Mouse (Mus musculus) heart, embryonic 11.5 days (tissue): ENCODE results near the gene Mfng. TPM values are rescaled to one million over a fixed set of nuclear protein-coding genes. Genes with fewer than 3 reads are reported as not detected.

ENCODE experiments used
- ATAC-seq: fragments of 200-750 bp; cut with Nextera tagmentation; replicated peaks from 2 replicates; pipeline ENCODE4 v1.8.0; 2017; ENCODE audit warnings: moderate library complexity; ENCODE audit not compliant: insufficient number of reproducible peaks, low FRiP score, low TSS enrichment
- H3K27ac ChIP-seq: fragments of 300-500 bp; sonication (generic); 2 replicates; pipeline ENCODE4 v1.5.1; 2014; ENCODE audit warnings: mild to moderate bottlenecking, low read depth, low read length
- H3K27me3 ChIP-seq: fragments of 300-500 bp; sonication (generic); 2 replicates; pipeline ENCODE4 v1.6.1; 2014; ENCODE audit warnings: mild to moderate bottlenecking, low read length, mixed read lengths; ENCODE audit not compliant: control insufficient read depth, insufficient read depth
- H3K36me3 ChIP-seq: fragments of 300-500 bp; sonication (generic); 2 replicates; pipeline ENCODE4 v1.6.1; 2014; ENCODE audit warnings: mild to moderate bottlenecking, low read length, moderate library complexity, mixed read lengths; ENCODE audit not compliant: control insufficient read depth, insufficient read depth
- H3K4me1 ChIP-seq: fragments of 300-500 bp; sonication (generic); 2 replicates; pipeline ENCODE4 v1.6.1; 2014; ENCODE audit warnings: low read length; ENCODE audit not compliant: control insufficient read depth, insufficient read depth
- H3K4me2 ChIP-seq: fragments of 300-500 bp; sonication (generic); 2 replicates; pipeline ENCODE4 v1.6.1; 2014; ENCODE audit warnings: mild to moderate bottlenecking, moderate library complexity
- H3K4me3 ChIP-seq: fragments of 300-500 bp; sonication (generic); 2 replicates; pipeline ENCODE4 v1.5.1; 2014; ENCODE audit warnings: low read depth, low read length
- H3K9ac ChIP-seq: fragments of 300-500 bp; sonication (generic); 2 replicates; pipeline ENCODE4 v1.6.1; 2014; ENCODE audit warnings: mild to moderate bottlenecking, low read depth, low read length, moderate library complexity
- H3K9me3 ChIP-seq: fragments of 300-500 bp; sonication (generic); replicated peaks from 2 replicates; pipeline ENCODE4 v1.6.1; 2016; ENCODE audit warnings: low read length; ENCODE audit not compliant: control insufficient read depth
- WGBS: fragments of 180-500 bp; shearing (Covaris S2); extraction: QIAGEN DNeasy Blood & Tissue Kit; methylation state at CpG from one replicate; pipeline ENCODE4 v1.1.7; 2014; ENCODE audit not compliant: insufficient replicate concordance; 5-methylcytosine and 5-hydroxymethylcytosine counted together
- polyA plus RNA-seq: library from polyadenylated mRNA; unstranded; fragments of >200 nt; fragmentation: Nextera tagmentation; extraction: Ambion mirVana; gene quantifications from 2 replicates; pipeline ENCODE4 v1.2.1, GENCODE M21; 2014

Mfng gene
- polyA plus RNA-seq: 3.0 and 3.7 TPM in 2 replicates

DNA sequence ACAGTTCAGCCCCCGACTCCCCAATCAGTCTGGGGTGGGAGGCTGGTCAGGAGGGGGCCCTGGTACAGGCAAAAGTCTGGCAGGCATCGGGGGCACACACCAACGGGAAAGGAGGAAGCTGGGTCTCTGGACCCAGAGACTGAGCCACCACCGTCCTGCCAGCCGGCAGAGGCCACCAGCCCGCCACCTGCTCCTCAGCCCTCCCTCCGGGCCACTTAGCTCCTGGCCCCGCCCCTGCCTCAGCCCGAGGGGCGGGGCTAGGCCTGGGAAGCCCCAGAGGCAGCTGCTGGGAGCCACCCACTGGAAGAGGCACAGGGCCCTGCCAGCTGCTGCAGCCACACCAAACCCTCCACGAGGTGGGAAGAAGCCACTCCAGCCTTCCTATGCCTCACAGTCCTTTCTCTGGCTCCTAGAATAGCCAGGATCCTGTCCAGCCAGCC lies at the start of gene Mfng:
Mfng (minus strand) TSS at position 186 of the 440 bp plus-strand sequence.
- Histone ChIP-seq H3K4me2 (peak within 1 kb of the TSS; percentile 50), H3K9ac (peak within 1 kb of the TSS; percentile 46; the same call in 1 of the 2 replicates), H3K4me1 (peaks cover 11% of the 10 kb centered on the region), H3K9me3 (peaks cover 3% of the 10 kb centered on the region; the same call in 1 of the 2 replicates), H3K36me3 (no peaks in the 10 kb centered on the region), H3K27me3 (no peaks in the 10 kb centered on the region; the same call in 1 of the 2 replicates), H3K27ac (no peak within 1 kb of the TSS), H3K4me3 (peak within 1 kb of the TSS; percentile 27)
- 2% methylated on average over 11 of the region's 11 CpGs for WGBS
- ATAC-seq: peak; percentile 46

DNA sequence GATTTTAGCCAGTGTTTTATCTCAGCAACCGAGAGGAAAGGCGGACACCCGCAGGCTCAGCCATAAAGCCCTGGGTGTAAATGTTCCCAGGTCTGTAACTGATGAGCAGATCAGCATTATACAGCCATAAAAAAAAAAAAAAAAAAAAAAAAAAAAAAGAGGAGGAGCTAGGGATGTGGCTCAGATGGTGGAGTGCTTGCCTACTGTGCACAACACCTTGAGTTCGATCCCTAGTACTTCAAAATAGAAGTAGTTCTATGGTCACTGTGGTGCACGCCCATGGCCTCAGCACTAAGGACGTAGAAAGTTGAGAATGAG lies 42.8 kb upstream of the Mfng start:
- Histone ChIP-seq H3K9me3 (no peaks in the 10 kb centered on the region), H3K27me3 (no peaks in the 10 kb centered on the region), H3K9ac (no peak overlapping the region), H3K4me1 (0 out of 2 replicates have a peak, but pooled peaks cover 6% of the 10 kb centered on the region), H3K4me3 (no peak overlapping the region), H3K27ac (no peak overlapping the region), H3K4me2 (no peak overlapping the region), H3K36me3 (no peaks in the 10 kb centered on the region)
- whole genome bisulfite sequencing: 46% methylated on average over 6 of the region's 6 CpGs
- no peak for ATAC-seq

DNA sequence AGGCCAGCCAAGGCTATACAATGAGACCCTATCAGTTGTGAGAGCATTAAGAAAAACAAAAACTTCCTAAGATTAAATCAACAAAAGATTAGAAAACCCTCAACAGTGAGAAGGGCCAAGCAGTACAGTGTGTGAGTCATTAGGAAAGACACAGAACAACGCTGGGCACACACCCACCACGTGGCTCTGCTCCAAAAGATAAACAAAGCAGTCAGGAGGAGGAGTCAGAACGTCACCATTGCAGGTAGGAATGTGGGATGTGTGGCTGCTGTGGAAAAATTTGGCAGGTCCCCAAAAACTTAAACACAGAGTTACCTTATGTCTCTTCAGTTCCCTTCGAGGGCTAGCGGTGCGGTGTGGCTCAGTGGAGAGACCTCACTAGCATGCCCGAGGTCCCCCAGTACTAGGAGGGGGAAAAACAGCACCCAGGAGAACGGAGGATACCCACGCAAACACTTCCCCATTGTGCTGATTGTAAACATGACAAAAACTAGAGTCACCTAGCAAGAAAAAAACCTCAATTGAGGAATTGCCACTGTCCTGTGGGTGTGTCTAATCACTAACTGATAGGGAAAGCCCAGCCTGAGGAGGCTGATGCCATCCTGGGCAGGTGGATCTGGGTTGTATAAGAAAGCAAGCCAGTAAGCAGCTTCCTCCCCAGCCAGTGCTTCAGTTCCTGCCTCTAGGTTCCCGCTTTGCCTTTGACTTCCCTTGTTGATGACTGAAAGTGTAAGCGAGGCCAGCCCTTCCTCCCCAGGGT lies 42.2 kb upstream of the Mfng start:
- H3K27ac ChIP-seq: no peak overlapping the region
- 0 out of 2 replicates have a peak, but pooled peaks have one; percentile 55 for ATAC-seq
- 41% methylated on average over 11 of the region's 11 CpGs for WGBS

DNA sequence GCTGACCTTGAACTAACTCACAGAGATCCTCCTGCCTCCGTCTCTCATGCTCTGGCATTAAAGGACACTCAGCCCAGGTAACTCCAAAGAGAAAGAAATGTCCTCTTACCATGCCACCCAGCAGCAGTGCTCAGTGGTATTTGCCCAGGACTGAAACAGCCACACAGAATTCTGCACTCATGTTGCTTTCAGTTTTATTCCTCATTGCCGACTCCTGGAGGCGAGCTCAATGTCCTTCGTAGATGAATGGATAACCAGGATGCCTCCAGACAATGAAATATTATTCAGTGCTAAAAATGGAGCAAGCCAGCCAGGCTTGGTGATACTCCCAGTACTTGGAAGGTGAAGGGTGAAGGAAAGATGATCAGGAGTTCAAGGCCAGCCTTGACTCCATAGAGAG lies 40.3 kb upstream of the Mfng start:
- Histone ChIP-seq H3K4me2 (no peak overlapping the region), H3K36me3 (no peaks in the 10 kb centered on the region), H3K27me3 (no peaks in the 10 kb centered on the region), H3K27ac (no peak overlapping the region), H3K9ac (no peak overlapping the region), H3K4me3 (no peak overlapping the region), H3K9me3 (no peaks in the 10 kb centered on the region), H3K4me1 (0 out of 2 replicates have a peak, but pooled peaks cover 6% of the 10 kb centered on the region)
- ATAC-seq: no peak
- 86% methylated on average over 4 of the region's 4 CpGs for WGBS

More for the DNA sequence above, 42.2 kb upstream of the Mfng start:
- H3K27me3 ChIP-seq: no peaks in the 10 kb centered on the region
- no peak overlapping the region for H3K9ac ChIP-seq
- 0 out of 2 replicates have a peak, but pooled peaks cover 6% of the 10 kb centered on the region for H3K4me1 ChIP-seq
- no peaks in the 10 kb centered on the region for H3K9me3 ChIP-seq
- no peak overlapping the region for H3K4me2 ChIP-seq
- H3K36me3 ChIP-seq: no peaks in the 10 kb centered on the region
- no peak overlapping the region for H3K4me3 ChIP-seq

DNA sequence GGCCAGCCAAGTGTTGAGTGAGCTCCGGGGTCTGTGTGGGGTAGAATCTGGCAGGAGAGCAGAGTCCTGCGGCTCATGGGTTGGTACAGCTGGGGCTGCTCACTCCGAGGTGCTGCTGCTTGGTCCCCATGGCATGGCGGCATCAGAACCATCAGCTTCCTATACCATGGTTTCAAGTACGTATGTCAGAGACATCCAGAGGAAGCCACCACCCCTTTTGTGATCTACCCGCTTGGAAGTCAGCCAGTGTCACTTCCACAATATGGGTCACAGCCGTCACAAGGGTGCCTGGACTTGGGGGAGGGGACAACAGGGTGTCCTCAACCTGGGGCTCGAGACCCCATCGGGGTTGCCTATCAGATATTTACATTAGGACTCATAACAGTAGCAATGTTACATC lies 36.9 kb upstream of the Mfng start:
- Histone ChIP-seq H3K27ac (no peak overlapping the region), H3K9me3 (no peaks in the 10 kb centered on the region), H3K4me1 (peaks cover 7% of the 10 kb centered on the region), H3K27me3 (no peaks in the 10 kb centered on the region), H3K9ac (no peak overlapping the region), H3K4me3 (no peak overlapping the region), H3K4me2 (no peak overlapping the region), H3K36me3 (no peaks in the 10 kb centered on the region)
- 68% methylated on average over 9 of the region's 9 CpGs for WGBS
- ATAC-seq: no peak

DNA sequence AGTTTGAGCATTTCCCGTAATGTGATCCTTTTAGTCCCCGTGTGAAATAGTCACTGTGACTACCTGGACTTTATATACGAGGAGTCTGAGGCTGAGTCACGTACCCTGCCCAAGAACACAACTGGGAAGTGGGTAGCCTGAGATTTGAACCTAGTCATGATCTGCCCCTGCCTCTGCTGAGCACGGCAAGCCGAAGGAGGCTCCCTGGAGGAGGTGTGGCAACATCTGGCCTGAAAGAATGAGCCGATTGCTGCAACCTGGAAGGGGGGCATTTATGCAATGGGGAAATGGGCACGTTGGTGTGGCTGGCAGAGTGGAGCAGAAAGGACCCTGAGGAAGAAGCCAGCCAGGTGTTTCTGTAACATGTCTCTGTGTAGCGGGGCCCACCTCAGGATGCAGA lies 36.5 kb upstream of the Mfng start:
- Histone ChIP-seq H3K27me3 (peaks cover 2% of the 10 kb centered on the region; the same call in 1 of the 2 replicates), H3K27ac (no peak overlapping the region), H3K4me1 (peaks cover 7% of the 10 kb centered on the region), H3K36me3 (no peaks in the 10 kb centered on the region), H3K4me2 (no peak overlapping the region), H3K9ac (no peak overlapping the region), H3K4me3 (no peak overlapping the region), H3K9me3 (no peaks in the 10 kb centered on the region)
- ATAC-seq: no peak
- 48% methylated on average over 9 of the region's 9 CpGs for WGBS

DNA sequence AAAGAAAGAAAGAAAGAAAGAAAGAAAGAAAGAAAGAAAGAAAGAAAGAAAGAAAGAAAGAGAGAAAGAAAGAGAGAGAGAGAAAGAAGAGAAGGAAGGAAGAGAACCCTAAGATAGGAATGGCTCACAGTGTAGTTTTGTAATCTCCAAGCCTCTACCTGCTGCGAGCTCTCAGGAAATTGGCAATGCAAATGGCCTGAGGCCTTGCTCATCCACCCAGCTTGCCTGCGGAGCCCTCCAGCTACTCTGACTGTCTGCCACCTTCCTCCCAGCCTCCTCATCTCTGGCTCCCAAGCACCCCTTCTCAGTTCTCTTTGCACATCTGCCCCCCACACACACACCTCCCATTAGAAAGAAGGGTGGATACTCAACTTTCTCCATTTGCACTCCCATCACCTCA lies 35.7 kb upstream of the Mfng start:
- H3K27ac ChIP-seq: no peak overlapping the region
- 75% methylated on average over 2 of the region's 2 CpGs for WGBS

DNA sequence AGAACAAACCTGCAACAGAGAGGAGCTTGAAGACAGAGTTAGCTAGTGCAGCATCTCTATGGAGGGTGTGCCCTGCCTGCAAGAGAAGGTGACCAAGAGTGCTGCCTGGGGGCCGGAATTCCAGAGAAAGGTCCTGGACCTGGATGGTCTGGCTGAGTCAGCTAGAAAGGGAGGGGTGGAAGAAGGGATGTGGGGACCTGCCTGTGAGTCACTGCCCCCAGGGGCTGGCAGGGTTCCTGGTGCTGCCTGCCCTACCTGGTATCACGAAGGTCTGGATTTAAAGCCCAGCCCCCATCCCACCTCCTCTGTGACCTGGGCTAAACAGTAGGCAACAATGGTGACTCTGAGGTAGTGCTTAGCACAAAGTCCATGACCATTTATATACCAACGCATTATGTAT lies 33.9 kb upstream of the Mfng start:
- Histone ChIP-seq H3K36me3 (no peaks in the 10 kb centered on the region), H3K4me2 (no peak overlapping the region), H3K9ac (no peak overlapping the region), H3K4me1 (peaks cover 27% of the 10 kb centered on the region), H3K27me3 (peaks cover 13% of the 10 kb centered on the region; the same call in 1 of the 2 replicates), H3K27ac (no peak overlapping the region), H3K4me3 (no peak overlapping the region), H3K9me3 (no peaks in the 10 kb centered on the region)
- 64% methylated on average over 3 of the region's 3 CpGs for WGBS
- ATAC-seq: no peak

More for the DNA sequence above, 35.7 kb upstream of the Mfng start:
- Histone ChIP-seq H3K27me3 (peaks cover 4% of the 10 kb centered on the region; the same call in 1 of the 2 replicates), H3K36me3 (no peaks in the 10 kb centered on the region), H3K4me2 (no peak overlapping the region), H3K4me1 (peaks cover 12% of the 10 kb centered on the region), H3K9me3 (no peaks in the 10 kb centered on the region), H3K9ac (no peak overlapping the region), H3K4me3 (no peak overlapping the region)
- no peak for ATAC-seq

DNA sequence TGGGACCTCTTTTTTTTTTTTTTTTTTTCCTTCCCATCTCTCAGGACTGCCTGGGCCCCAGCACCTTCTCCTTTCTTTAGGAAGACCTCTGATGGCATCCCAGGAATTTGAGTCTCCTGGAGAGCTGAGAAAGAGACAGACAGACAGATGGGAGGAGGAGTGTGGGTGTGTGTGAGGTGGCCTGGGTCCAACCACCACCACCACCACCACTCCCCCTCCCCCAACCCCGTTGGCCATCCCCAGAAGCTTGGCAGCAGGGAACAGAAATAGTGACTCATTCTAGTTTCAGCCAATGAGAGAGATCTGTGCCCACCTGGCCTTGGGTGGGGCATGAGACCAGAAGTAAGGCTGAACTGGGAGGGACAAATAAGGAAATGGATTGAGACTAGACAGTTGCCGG lies 33.3 kb upstream of the Mfng start:
- Histone ChIP-seq H3K4me1 (peaks cover 28% of the 10 kb centered on the region), H3K27ac (no peak overlapping the region), H3K4me3 (no peak overlapping the region), H3K4me2 (no peak overlapping the region), H3K27me3 (peaks cover 17% of the 10 kb centered on the region), H3K9me3 (no peaks in the 10 kb centered on the region), H3K9ac (no peak overlapping the region), H3K36me3 (no peaks in the 10 kb centered on the region)
- 14% methylated on average over 2 of the region's 2 CpGs for WGBS
- no peak for ATAC-seq
